Mouse (Mus musculus) frontal cortex, postnatal 14 days (tissue): ENCODE data around the gene Kmt5a.
"Not testable (repeated sequence)": the region's sequence is repeated elsewhere in the genome, so short reads cannot be mapped to it uniquely, and the experiment has no call there.

ENCODE experiments used
- DNase-seq, 2 experiments: peaks; one replicate each; pipeline ENCODE4 v3.0.0; 2022; ENCODE audit warnings: low spot score in 2 of 2

Gene Kmt5a

GRCm38 (mm10) chr5:124445621-124446293, 6.0 kb downstream of the Kmt5a start:
- DNase-seq: no peak

- no peak for DNase-seq
These were observed 6.7 kb downstream of the Kmt5a start for GRCm38 (mm10) chr5:124446301-124446881.

- no peak for DNase-seq
These were observed 9.8 kb downstream of the Kmt5a start for GRCm38 (mm10) chr5:124449494-124449893.

GRCm38 (mm10) chr5:124450051-124450450, 10.3 kb downstream of the Kmt5a start:
- no peak for DNase-seq

GRCm38 (mm10) chr5:124450641-124451340, 11.1 kb downstream of the Kmt5a start:
- no peak for DNase-seq

GRCm38 (mm10) chr5:124452494-124453228, 12.9 kb downstream of the Kmt5a start:
- no peak for DNase-seq

GRCm38 (mm10) chr5:124453339-124454081, 13.8 kb downstream of the Kmt5a start:
- no peak for DNase-seq

GRCm38 (mm10) chr5:124454082-124454419, 14.3 kb downstream of the Kmt5a start:
- DNase-seq: no peak

GRCm38 (mm10) chr5:124456762-124457161, 17.0 kb downstream of the Kmt5a start:
- DNase-seq: no peak

GRCm38 (mm10) chr5:124460922-124461321, 21.2 kb downstream of the Kmt5a start:
- DNase-seq: not testable (repeated sequence)

GRCm38 (mm10) chr5:124462297-124463025, 22.7 kb downstream of the Kmt5a start:
- no peak for DNase-seq

GRCm38 (mm10) chr5:124463462-124463861, 23.7 kb downstream of the Kmt5a start:
- DNase-seq: no peak

GRCm38 (mm10) chr5:124464905-124465304, 25.2 kb downstream of the Kmt5a start:
- DNase-seq: no peak

- no peak for DNase-seq
These were observed 28.0 kb downstream of the Kmt5a start for GRCm38 (mm10) chr5:124467766-124468165.

GRCm38 (mm10) chr5:124468365-124468764, 28.6 kb downstream of the Kmt5a start:
- DNase-seq: no peak

GRCm38 (mm10) chr5:124469486-124469885, 29.8 kb downstream of the Kmt5a start:
- DNase-seq: no peak

GRCm38 (mm10) chr5:124470591-124471171, 31.0 kb downstream of the Kmt5a start:
- DNase-seq: no peak

- no peak for DNase-seq
These were observed 39.1 kb downstream of the Kmt5a start for GRCm38 (mm10) chr5:124478873-124479204.

GRCm38 (mm10) chr5:124480119-124480518, 40.4 kb downstream of the Kmt5a start:
- no peak for DNase-seq

GRCm38 (mm10) chr5:124481714-124482113, 42.0 kb downstream of the Kmt5a start:
- DNase-seq: no peak
